Mouse (Mus musculus) intestine, embryonic 14.5 days (tissue): Measurements from ENCODE around the gene Klhl12. TPM values are rescaled to one million over a fixed set of nuclear protein-coding genes. Genes with fewer than 3 reads are reported as not detected.
A peak's percentile ranks its signal among the peaks of the same experiment; 100 is the strongest.

Source experiments
- ATAC-seq: fragments of 200-750 bp; cut with Nextera tagmentation; replicated peaks from 2 replicates; pipeline ENCODE4 v1.8.0; 2017; ENCODE audit warnings: low read depth, moderate number of reproducible peaks, moderate TSS enrichment, moderate library complexity; ENCODE audit not compliant: low FRiP score, low TSS enrichment
- DNase-seq: peaks from one replicate; pipeline ENCODE4 v3.0.0-alpha.2; 2018; ENCODE audit warnings: low spot score
- H3K27ac ChIP-seq: fragments of 300-500 bp; sonication (generic); 2 replicates; pipeline ENCODE4 v1.5.1; 2014; ENCODE audit warnings: low read depth, mild to moderate bottlenecking, control low read depth
- H3K27me3 ChIP-seq: fragments of 300-500 bp; sonication (generic); replicated peaks from 2 replicates; pipeline ENCODE4 v1.6.1; 2014; ENCODE audit warnings: low read length, control low read depth; ENCODE audit not compliant: control insufficient read depth, insufficient read depth
- H3K36me3 ChIP-seq: fragments of 300-500 bp; sonication (generic); 2 replicates; pipeline ENCODE4 v1.6.1; 2014; ENCODE audit warnings: low read length, control low read depth; ENCODE audit not compliant: control insufficient read depth, insufficient read depth
- H3K4me1 ChIP-seq: fragments of 300-500 bp; sonication (generic); replicated peaks from 2 replicates; pipeline ENCODE4 v1.6.1; 2014; ENCODE audit warnings: low read length, control low read depth, mixed read lengths; ENCODE audit not compliant: control insufficient read depth, insufficient read depth
- H3K4me2 ChIP-seq: fragments of 300-500 bp; sonication (generic); 2 replicates; pipeline ENCODE4 v1.6.1; 2014; ENCODE audit warnings: low read length
- H3K4me3 ChIP-seq: fragments of 300-500 bp; sonication (generic); 2 replicates; pipeline ENCODE4 v1.5.1; 2014; ENCODE audit warnings: low read depth, low read length, control low read depth, mixed read lengths
- H3K9ac ChIP-seq: fragments of 300-500 bp; sonication (generic); 2 replicates; pipeline ENCODE4 v1.6.1; 2014; ENCODE audit warnings: mild to moderate bottlenecking, low read length
- H3K9me3 ChIP-seq: fragments of 300-500 bp; sonication (generic); 2 replicates; pipeline ENCODE4 v1.6.1; 2016; ENCODE audit warnings: low read length, control low read depth; ENCODE audit not compliant: control insufficient read depth
- WGBS: fragments of 180-500 bp; shearing (Covaris S2); extraction: QIAGEN DNeasy Blood & Tissue Kit; methylation state at CpG from one replicate; pipeline ENCODE4 v1.1.7; 2014; 5-methylcytosine and 5-hydroxymethylcytosine counted together
- polyA plus RNA-seq: library from polyadenylated mRNA; unstranded; fragments of >200 nt; fragmentation: Nextera tagmentation; extraction: Ambion mirVana; gene quantifications from 2 replicates; pipeline ENCODE4 v1.2.1, GENCODE M21; 2014

Gene Klhl12
- polyA plus RNA-seq, 1 experiment from 2014 or later = 18.9 TPM

DNA sequence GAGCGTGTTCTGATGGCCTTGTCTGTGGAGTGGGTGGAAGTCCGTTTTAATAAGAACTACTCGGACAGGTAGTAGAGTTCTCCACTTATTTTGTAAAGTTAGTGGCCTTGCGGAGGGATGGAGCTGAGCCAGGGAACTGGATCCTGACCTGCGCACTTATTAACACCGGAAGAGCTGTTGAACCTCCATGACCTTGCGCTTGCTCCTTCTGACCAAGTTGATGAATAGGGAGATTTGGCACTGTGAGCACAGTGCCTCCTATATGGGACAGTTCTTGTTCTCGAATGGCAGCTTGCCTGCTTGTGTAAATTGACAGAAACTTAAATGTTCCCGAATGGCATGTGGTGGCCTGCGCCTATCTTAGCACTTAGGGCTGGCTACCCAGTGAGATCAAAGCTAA lies 40.7 kb downstream of the Klhl12 start:
- no peak overlapping the region for H3K9ac ChIP-seq
- peak overlapping the region; percentile 81; the same call in 1 of the 2 replicates for H3K4me2 ChIP-seq
- 83% methylated on average over 10 of the region's 10 CpGs for WGBS
- no peaks in the 10 kb centered on the region; the same call in 1 of the 2 replicates for H3K36me3 ChIP-seq
- peaks cover 16% of the 10 kb centered on the region for H3K4me1 ChIP-seq
- 0 out of 2 replicates have a peak overlapping the region, but pooled peaks have one; percentile 89 for H3K4me3 ChIP-seq
- H3K27me3 ChIP-seq = no peaks in the 10 kb centered on the region
- DNase-seq (no peak), ATAC-seq (no peak)
- no peak overlapping the region for H3K27ac ChIP-seq
- H3K9me3 ChIP-seq = no peaks in the 10 kb centered on the region

DNA sequence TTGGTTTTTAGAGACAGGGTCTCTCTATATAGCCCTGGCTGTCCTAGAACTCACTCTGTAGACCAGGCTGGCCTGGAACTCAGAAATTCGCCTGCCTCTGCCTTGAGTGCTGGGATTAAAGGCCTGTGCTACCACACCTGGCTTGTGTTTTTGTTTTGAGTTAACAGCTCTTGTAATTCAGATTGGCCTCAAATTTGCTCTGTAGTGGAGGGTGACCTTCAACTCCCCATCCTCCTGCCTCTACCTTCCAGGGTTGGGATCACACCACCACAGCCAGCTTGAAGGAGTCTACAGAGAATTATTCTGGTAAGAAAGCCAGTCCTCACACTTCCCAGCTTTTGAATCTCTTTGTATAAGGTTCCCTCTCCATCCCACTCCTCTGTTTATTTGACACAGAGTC lies 45.6 kb downstream of the Klhl12 start:
- H3K27me3 ChIP-seq = no peaks in the 10 kb centered on the region
- DNase-seq (no peak), ATAC-seq (no peak)
- H3K9me3 ChIP-seq = no peaks in the 10 kb centered on the region
- H3K4me1 ChIP-seq = peaks cover 4% of the 10 kb centered on the region
- H3K4me3 ChIP-seq = no peak overlapping the region
- H3K36me3 ChIP-seq = peaks cover 5% of the 10 kb centered on the region
- 97% methylated on average over 1 of the region's 1 CpGs for WGBS
- no peak overlapping the region for H3K9ac ChIP-seq
- no peak overlapping the region for H3K27ac ChIP-seq
- no peak overlapping the region for H3K4me2 ChIP-seq

DNA sequence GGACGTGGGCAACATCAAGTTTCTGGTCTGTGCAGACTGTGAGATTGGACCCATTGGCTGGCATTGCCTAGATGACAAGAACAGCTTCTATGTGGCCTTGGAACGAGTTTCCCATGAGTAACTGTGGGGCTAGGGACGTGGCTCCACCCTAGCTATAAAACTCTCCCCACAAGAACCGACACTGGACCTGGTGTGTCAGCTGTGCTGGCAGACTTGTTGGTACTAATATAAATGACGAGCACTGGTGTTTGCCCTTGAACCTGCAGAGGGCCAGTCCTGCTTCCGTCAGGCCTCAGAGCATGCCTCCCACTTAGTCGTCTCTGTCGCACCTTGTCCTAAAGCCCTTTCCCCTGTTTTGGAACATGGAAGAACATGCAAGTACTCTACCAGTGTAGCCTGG lies 50.9 kb downstream of the Klhl12 start:
- WGBS = 88% methylated on average over 8 of the region's 8 CpGs
- Histone ChIP-seq H3K4me3 (no peak overlapping the region), H3K9me3 (no peaks in the 10 kb centered on the region), H3K4me2 (no peak overlapping the region), H3K36me3 (peaks cover 37% of the 10 kb centered on the region), H3K27me3 (no peaks in the 10 kb centered on the region), H3K9ac (no peak overlapping the region), H3K27ac (no peak overlapping the region), H3K4me1 (no peaks in the 10 kb centered on the region)
- DNase-seq (no peak), ATAC-seq (no peak)

DNA sequence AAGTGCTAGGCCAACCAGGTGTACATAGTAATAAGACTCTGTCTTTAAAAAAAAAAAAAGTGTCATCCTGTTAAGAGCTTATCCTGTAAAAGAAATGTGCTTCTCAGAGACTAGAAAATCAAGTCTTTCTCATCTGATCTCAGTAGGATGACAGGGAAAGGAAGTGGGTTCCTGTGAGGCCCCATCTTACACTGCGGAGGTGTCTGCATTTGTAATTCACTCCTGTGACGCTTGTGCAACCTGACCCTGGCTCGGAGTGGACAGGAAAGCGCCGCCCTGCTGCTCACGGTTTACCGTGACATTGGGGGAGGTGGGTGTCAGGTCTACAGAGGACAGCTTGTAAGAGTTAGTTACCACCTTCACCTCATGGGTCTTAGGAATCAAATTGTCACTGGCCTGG lies 54.7 kb downstream of the Klhl12 start:
- Histone ChIP-seq H3K9ac (no peak overlapping the region), H3K4me3 (no peak overlapping the region), H3K27ac (no peak overlapping the region), H3K27me3 (peaks cover 11% of the 10 kb centered on the region; the same call in 1 of the 2 replicates), H3K9me3 (no peaks in the 10 kb centered on the region), H3K4me1 (peaks cover 6% of the 10 kb centered on the region; the same call in 1 of the 2 replicates), H3K36me3 (peaks cover 32% of the 10 kb centered on the region), H3K4me2 (no peak overlapping the region)
- ATAC-seq (no peak), DNase-seq (no peak)
- WGBS = 43% methylated on average over 7 of the region's 7 CpGs

DNA sequence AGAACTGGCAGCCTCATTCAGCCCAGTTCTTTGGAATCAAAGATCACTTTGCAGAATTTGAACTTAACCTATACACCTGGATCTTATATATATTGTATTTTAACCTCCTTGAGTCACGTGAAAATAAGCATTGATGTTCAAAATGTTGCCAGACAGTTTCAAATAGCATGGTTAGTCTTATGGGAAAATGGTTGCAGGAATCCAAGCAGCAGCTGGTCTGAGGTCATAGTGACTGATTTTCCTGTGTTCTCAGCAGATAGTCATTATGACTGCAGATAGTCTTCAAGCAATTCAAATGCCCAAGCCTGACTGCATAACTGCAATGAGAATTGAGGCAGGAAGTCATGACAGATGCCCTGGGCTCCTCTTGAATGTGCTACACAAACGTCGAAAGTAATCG lies 56.9 kb downstream of the Klhl12 start:
- no peak overlapping the region for H3K4me2 ChIP-seq
- ATAC-seq = no peak
- peaks cover 19% of the 10 kb centered on the region for H3K36me3 ChIP-seq
- H3K9me3 ChIP-seq = no peaks in the 10 kb centered on the region
- no peak overlapping the region for H3K9ac ChIP-seq
- 63% methylated on average over 4 of the region's 4 CpGs for WGBS
- H3K27ac ChIP-seq = no peak overlapping the region
- H3K27me3 ChIP-seq = peaks cover 11% of the 10 kb centered on the region; the same call in 1 of the 2 replicates
- DNase-seq = no peak
- no peak overlapping the region for H3K4me3 ChIP-seq
- H3K4me1 ChIP-seq = peaks cover 18% of the 10 kb centered on the region

DNA sequence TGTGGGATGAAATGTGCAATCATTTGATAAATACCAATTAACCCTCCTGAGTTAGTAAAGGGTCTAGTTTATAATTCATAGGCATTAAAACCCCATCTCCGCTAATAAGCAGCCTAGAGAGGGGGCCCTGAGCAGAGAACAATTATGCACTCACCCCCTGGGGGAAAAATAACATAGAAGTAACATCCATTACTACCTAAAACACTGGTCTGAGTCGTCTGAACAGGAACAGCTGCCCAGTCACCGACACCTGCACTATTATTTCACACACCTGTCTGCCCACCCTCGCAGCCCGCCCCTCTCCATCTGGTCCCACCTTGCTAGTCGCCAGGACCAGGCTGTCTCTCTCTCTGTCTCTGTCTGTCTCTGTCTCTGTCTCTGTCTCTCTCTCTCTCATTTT lies 57.3 kb downstream of the Klhl12 start:
- Histone ChIP-seq H3K4me2 (peak overlapping the region; percentile 74; the same call in 1 of the 2 replicates), H3K4me1 (peaks cover 18% of the 10 kb centered on the region), H3K27me3 (peaks cover 11% of the 10 kb centered on the region; the same call in 1 of the 2 replicates), H3K4me3 (no peak overlapping the region), H3K9ac (no peak overlapping the region), H3K36me3 (peaks cover 15% of the 10 kb centered on the region), H3K27ac (no peak overlapping the region), H3K9me3 (no peaks in the 10 kb centered on the region)
- 67% methylated on average over 6 of the region's 6 CpGs for WGBS
- DNase-seq (no peak), ATAC-seq (no peak)

DNA sequence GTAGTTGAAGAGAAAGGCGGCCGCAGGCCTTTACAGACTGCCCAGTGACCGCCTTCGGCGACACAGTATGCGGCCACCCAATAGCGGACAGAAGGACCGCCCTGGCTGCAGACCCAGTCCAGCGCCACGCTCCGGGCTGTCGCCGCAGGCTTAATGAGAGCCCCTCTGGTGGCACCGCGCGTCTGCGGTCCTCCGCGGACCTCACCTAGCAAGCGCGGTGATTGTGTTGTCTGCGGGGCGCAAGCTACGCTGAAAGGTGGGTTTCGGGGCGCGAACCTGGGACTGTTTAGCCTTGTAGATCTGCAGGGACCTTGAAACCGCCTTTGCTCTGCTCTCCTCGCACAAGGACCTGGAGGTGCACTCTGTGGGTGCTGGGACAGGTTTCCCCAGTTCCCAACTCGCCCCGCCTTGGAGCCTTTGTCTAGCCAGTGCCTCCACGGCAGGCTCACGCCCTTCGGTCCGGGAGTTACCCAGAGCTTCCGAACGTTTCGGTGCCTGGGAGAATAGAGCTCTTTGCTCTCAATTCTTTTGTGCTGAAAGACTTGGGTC lies 58.1 kb downstream of the Klhl12 start:
- Histone ChIP-seq H3K4me3 (peak overlapping the region; percentile 36), H3K4me1 (peaks cover 18% of the 10 kb centered on the region), H3K4me2 (peak overlapping the region; percentile 74), H3K9ac (peak overlapping the region; percentile 43), H3K9me3 (no peaks in the 10 kb centered on the region), H3K36me3 (peaks cover 7% of the 10 kb centered on the region), H3K27ac (no peak overlapping the region), H3K27me3 (peaks cover 11% of the 10 kb centered on the region; the same call in 1 of the 2 replicates)
- DNase-seq = peak; percentile 78
- 4% methylated on average over 38 of the region's 38 CpGs for WGBS
- ATAC-seq = peak; percentile 48

DNA sequence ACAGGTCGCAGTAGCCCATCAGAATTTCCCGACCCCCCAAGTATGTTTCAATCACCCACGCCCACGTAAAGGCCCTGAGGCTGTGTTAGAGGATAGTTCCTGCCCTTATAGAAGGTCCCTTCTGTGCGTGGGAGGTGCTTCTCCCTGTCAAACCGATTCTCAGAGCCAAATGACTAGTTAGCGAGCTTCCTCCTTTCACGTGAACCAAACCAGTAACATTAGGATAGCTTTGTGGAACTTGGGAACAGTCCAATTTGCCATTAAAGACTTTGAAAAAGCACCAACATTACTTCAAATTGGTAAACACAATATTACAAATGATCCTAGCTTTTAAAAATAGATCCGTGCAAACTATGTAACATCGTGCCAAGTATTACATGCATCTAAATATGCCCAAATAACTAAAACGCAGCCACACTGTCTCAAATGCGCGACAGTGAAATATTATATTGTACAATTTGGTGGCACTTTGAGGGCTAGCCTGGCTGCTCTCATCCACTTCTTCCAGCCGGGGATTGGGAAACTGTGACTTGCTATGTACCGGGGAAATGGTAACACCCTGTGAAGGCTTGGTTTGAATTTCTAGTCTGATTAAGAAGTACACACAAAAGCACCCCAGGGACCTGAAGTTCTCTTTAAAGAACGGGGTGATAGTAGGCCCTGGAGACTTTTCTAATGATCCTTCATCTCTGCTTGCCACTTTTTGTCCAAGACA lies 58.7 kb downstream of the Klhl12 start:
- Histone ChIP-seq H3K36me3 (peaks cover 5% of the 10 kb centered on the region; the same call in 1 of the 2 replicates), H3K4me2 (peak overlapping the region; percentile 74), H3K27ac (no peak overlapping the region), H3K4me1 (peaks cover 21% of the 10 kb centered on the region), H3K9ac (peak overlapping the region; percentile 43; the same call in 1 of the 2 replicates), H3K27me3 (peaks cover 11% of the 10 kb centered on the region; the same call in 1 of the 2 replicates), H3K9me3 (no peaks in the 10 kb centered on the region), H3K4me3 (peak overlapping the region; percentile 36; the same call in 1 of the 2 replicates)
- 50% methylated on average over 16 of the region's 16 CpGs for WGBS
- no peak for DNase-seq
- no peak for ATAC-seq
